Mouse (Mus musculus) fat pad, adult 2 months (tissue): ENCODE data around the gene Klf3.
"Not testable (repeated sequence)": the region's sequence is repeated elsewhere in the genome, so short reads cannot be mapped to it uniquely, and the experiment has no call there.

Experiments
- DNase-seq: peaks from one replicate; pipeline ENCODE4 v3.0.0-alpha.2; 2011; ENCODE audit warnings: low read depth, low spot score; ENCODE audit errors: extremely low read depth

Gene Klf3

DNA sequence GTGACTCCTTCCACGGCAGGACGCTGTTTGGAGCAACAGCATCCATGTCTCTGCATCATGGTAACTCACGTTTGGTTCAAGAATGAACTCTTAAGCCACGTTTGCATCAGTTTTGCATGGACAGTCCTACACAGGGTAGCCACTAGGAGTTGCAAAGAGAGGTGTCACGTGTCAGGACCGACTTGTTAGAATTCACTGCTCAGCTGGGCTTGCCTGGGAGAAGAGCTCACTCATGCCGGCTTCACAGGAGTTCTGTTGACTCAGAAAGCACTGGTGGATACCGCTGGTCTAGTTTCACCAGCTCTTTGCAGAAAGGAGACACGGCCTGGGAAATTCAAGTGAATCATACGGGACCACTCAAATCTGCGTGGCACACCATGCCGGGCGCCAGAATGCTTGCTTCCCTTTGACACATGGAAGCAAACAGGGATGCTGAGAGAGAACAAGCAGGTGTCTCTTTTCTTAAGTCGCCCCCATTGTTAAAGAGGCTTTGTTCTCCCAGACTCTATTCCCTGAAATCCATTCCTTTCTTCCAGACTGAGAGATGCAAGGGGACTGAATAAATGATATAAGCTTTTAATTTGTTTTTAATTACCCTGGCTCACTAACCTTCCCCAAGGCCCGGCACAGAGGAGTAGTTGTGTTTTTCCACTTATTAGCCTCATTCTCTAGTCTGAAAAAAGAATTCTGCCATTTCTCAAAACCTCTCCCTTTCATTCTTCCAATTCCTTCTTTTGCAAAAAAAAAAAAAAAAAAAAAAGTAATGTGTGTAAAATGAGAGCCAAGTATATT is 74.2 kb downstream of the Klf3 start:
- DNase-seq: no peak

DNA sequence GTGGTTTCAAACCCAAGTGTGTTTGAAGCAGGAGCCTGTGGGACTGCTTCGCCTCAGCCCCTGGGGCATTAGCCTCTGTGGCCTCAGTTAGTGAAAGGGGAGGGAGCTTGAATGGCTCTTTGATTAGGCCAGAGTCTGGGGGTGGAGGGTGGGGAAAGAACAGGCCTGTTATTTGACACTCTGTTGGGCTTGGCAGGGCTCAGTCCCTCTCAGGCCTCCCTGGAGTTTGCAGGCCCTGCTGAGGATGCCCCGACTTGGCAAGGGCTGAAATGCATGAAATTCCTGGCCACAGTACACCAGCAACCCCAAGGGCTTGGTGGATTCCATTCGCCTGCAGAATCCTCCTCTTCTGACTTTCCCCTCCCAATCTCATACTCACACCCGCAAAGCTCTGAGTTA is 74.8 kb downstream of the Klf3 start:
- no peak for DNase-seq

DNA sequence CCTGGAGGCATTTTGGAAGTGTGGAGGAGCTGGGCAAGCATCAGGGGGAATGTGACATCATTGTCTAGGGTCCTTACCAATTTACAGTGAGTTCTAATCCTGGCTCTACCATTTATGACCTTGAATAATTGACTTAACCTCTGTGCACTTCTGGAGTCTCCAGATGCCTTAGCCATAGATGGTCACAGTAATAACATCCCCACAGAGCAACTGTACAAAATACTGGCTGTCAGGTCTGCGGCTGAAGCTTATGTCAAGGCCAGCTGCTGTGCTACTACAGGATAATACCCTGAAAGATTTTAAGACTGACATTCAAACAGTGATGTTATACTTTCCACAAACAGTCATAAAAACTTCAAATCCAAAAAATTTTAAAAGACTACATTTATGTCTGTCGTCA is 75.3 kb downstream of the Klf3 start:
- no peak for DNase-seq

DNA sequence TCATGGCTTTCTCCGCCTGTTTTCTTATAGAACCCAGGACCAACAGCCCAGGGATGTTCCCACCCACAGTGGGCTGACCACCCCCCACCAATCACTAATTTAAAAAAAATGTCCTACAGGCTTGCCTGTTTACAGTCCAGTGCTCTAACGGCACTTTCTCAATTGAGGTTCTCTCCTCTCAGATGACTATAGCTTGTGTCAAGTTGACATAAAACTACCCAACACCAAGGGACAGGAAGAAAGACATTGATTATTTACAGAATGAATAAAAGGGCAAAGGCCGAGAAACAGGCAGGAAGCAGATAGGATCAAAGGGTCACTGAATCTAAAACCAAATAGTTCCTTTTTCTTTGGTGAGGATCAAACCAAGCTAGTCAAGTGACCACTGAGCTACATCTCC is 76.1 kb downstream of the Klf3 start:
- DNase-seq: no peak

DNA sequence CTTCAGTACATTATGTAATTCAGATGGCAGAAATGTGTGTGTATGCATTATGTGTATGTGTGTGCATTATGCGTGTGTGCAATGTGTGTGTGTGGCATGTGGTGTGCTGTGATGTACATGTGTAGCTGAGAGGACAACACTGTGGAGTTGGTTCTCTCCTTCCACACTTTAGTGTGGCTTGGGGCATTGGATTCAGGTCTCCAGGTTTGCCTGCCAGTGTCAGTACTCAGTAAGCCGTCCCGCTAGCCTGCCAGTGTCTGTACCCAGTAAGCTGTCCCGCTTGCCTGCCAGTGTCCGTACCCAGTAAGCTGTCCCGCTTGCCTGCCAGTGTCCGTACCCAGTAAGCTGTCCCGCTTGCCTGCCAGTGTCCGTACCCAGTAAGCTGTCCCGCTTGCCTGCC is 78.4 kb downstream of the Klf3 start:
- DNase-seq: not testable (repeated sequence)

DNA sequence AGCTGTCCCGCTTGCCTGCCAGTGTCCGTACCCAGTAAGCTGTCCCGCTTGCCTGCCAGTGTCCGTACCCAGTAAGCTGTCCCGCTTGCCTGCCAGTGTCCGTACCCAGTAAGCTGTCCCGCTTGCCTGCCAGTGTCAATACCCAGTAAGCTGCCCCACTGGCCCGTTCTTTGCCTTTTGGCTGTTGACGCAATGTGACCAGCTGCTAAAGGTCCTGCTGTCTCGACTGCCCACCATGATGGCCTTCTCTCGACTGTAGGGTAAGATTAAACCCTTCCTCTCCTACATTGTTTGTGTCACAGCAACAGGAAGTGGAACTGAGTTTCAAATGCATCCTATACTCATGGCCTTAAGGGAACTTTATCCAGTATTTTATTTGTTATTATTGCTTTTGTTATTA is 78.8 kb downstream of the Klf3 start:
- DNase-seq: not testable (repeated sequence)
